Mouse (Mus musculus): ENCODE measurements at regions not wholly inside any gene's neighbourhood (a gene's known extent, or its start where the extent isn't known, plus 50 kb on each side); places are given as distances from the start of the nearest gene placed in this dataset.

DNA sequence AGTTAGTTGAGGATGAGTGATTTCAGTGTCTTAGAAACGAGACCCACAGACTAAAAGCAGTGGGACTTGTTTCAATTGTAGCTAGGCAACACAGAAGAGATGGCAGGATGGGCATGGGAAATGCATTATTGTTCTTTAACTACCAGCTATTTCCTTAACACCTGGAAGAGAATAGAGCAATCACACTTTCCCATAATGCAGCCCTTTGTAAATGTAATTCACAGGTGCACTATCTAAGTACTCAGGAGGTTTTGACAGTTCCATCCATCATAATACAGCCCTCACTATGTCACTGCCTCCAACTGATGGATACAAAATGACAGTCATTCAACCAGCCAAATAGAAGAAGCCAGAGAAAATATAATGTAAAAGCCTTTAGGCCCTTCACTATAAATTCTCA, 697.3 kb downstream of the Prdm13 start:
- DNase-seq (ENCODE audit: low read depth, low spot score) (no peak), ATAC-seq (no peak)
- H3K27me3 ChIP-seq, result no peaks in the 10 kb centered on the region
- POLR2A ChIA-PET, result no interaction called here
- CTCF ChIA-PET, result no interaction called here
- no peak for TF ChIP-seq CTCF (IDR thresholded peaks at IDR 0.05)
- in situ Hi-C loops (cut with MboI; ENCODE audit: low pct_unique_long_range_greater_than_20kb), result no loop called here

DNA sequence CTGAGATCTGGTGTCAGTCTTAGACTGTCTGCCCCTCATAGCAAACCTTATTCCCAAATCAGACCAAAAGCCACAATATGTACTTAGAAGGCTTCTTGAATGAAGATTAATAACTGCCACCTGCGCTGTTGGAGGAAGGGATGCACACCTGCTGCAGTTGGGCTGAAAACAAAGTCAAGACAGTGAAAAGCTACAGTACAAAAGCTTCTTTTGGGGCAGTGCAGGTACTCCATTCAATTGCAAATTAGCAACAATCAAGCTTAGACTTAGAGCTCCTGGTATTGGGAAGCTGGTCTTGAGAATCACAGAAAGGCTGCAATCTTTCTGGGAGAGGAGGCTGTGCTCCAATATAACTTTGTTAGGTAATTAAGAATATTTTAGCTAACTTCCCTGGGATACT, 712.3 kb downstream of the Prdm13 start:
- POLR2A ChIA-PET, result no interaction called here
- TF ChIP-seq CTCF (IDR thresholded peaks at IDR 0.05), result no peak
- CTCF ChIA-PET, result no interaction called here
- in situ Hi-C loops (cut with MboI; ENCODE audit: low pct_unique_long_range_greater_than_20kb), result no loop called here
- DNase-seq (ENCODE audit: low read depth, low spot score) (no peak), ATAC-seq (no peak)
- no peaks in the 10 kb centered on the region for H3K27me3 ChIP-seq

DNA sequence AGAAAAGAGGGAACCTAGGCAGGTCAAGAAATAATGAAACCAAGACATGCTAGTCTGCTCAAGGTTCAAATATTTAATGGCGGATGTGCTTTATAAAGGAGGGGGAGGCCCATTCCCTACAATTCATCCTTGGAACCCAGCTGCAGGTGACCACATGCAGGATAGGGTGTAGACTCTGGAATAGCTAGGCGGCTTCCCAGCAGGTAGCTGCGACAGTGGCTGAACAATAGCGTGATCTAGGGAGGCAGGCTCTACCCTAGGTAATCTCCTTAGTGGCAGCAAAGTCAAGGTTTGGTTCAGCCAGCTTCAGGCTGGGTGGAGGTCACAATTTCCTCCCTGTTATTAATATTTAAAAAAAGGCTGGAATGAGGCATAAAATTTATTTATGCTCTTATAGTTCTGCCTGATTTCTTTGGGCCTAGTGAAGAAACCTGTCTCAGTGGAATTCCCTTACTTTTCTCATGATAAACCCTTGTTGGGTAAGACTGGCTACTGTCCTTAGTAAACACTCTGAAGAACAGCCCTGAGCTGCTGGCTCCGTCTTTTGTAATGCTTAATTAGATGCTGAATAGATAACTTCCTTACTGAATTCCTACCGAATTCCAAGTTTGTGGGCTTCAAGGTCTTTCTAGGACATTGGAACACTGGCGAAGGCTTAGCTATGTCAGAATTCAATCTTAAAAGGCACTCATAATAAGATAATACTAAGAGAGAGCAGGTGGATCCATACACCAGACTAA, 713.5 kb downstream of the Prdm13 start:
- in situ Hi-C loops (cut with MboI; ENCODE audit: low pct_unique_long_range_greater_than_20kb), result no loop called here
- ChIA-PET POLR2A (no interaction called here), CTCF (no interaction called here)
- no peak for TF ChIP-seq CTCF (IDR thresholded peaks at IDR 0.05)
- ATAC-seq (no peak), DNase-seq (ENCODE audit: low read depth, low spot score) (no peak)
- H3K27me3 ChIP-seq, result no peaks in the 10 kb centered on the region

DNA sequence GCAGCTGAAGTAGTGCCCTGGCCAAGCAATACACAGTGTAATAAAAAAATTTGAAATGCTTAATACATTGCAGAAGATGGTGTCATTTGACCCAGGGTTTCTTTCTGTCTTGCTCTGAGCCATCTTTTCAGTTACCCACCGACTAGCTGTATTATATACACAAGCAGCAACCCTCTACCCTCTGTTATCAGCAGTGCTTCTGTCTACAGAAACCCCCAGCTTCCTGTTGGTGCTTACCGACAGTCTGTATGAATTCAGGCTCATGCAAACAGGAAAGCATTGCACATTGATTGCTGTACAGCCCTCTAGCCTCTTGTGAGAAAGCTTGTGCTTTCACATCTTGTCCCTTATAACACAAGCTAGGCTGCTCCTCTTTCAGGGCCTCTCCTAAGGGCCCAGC, 736.1 kb downstream of the Prdm13 start:
- no peaks in the 10 kb centered on the region for H3K27me3 ChIP-seq
- in situ Hi-C loops (cut with MboI; ENCODE audit: low pct_unique_long_range_greater_than_20kb), result no loop called here
- CTCF ChIA-PET, result no interaction called here
- no peak for TF ChIP-seq CTCF (IDR thresholded peaks at IDR 0.05)
- no peak for DNase-seq (ENCODE audit: low read depth, low spot score)
- ATAC-seq, result no peak
- POLR2A ChIA-PET, result interaction anchor here (0.5 kb wide), 1 partner anchor 615 kb away, joined by 4 read pairs; no protein-coding TSS in a partner anchor
